Mouse (Mus musculus) heart, adult 2 months (tissue): ENCODE measurements at regions not wholly inside any gene's neighbourhood (a gene's known extent, or its start where the extent isn't known, plus 50 kb on each side); places are given as distances from the start of the nearest gene placed in this dataset.

Source experiments
- DNase-seq, 2 experiments: peaks; one replicate each; pipeline ENCODE4 v3.0.0; 2021
- H3K27ac ChIP-seq: fragments of 200-600 bp; 2 replicates; pipeline ENCODE4 v1.8.1; 2022
- H3K27me3 ChIP-seq: fragments of 200-500 bp; 2 replicates; pipeline ENCODE4 v1.6.1; 2012; ENCODE audit warnings: mild to moderate bottlenecking, low read length, inconsistent platforms, mixed read lengths; ENCODE audit not compliant: control insufficient read depth, insufficient read depth
- H3K36me3 ChIP-seq: fragments of 200-500 bp; 2 replicates; pipeline ENCODE4 v1.6.1; 2012; ENCODE audit warnings: low read length, inconsistent platforms; ENCODE audit not compliant: control insufficient read depth, insufficient read depth
- H3K4me1 ChIP-seq: fragments of 200-500 bp; 2 replicates; pipeline ENCODE4 v1.6.1; 2011; ENCODE audit warnings: low read length; ENCODE audit not compliant: control insufficient read depth, insufficient read depth
- H3K4me3 ChIP-seq: fragments of 200-600 bp; 2 replicates; pipeline ENCODE4 v1.8.1; 2022
- H3K79me2 ChIP-seq: fragments of 200-500 bp; replicated peaks from 2 replicates; pipeline ENCODE4 v1.6.1; 2012; ENCODE audit warnings: mild to moderate bottlenecking, inconsistent platforms, low read length, moderate library complexity, mixed read lengths; ENCODE audit not compliant: control insufficient read depth, insufficient read depth
- H3K9ac ChIP-seq: fragments of 200-500 bp; 2 replicates; pipeline ENCODE4 v1.6.1; 2012; ENCODE audit warnings: low read depth, mild to moderate bottlenecking, control low read depth, inconsistent platforms, low read length, mixed read lengths
- CTCF ChIP-seq: fragments of 200-600 bp; IDR thresholded peaks from 2 replicates; pipeline ENCODE4 v1.8.1; 2022; ENCODE audit warnings: antibody characterized with exemption, mild to moderate bottlenecking, moderate library complexity
- EP300 ChIP-seq: fragments of 200-500 bp; IDR thresholded peaks from 2 replicates; pipeline ENCODE4 v1.6.1; 2011; ENCODE audit warnings: low read depth, low read length, control low read depth; ENCODE audit not compliant: insufficient read depth
- POLR2A ChIP-seq: fragments of 200-500 bp; IDR thresholded peaks from 2 replicates; pipeline ENCODE4 v1.6.1; 2011; ENCODE audit warnings: mild to moderate bottlenecking, low read depth, low read length, control low read depth; ENCODE audit not compliant: insufficient read depth
- WGBS: fragments of 180-500 bp; shearing (Covaris S2); methylation state at CpG from one replicate; pipeline ENCODE4 v1.1.7; 2018; 5-methylcytosine and 5-hydroxymethylcytosine counted together
- intact Hi-C: fragments of 180-260 bp; cut with DNase I; formaldehyde crosslinking; loops from one replicate; pipeline ENCODE4 v1.15.1; 2025

DNA sequence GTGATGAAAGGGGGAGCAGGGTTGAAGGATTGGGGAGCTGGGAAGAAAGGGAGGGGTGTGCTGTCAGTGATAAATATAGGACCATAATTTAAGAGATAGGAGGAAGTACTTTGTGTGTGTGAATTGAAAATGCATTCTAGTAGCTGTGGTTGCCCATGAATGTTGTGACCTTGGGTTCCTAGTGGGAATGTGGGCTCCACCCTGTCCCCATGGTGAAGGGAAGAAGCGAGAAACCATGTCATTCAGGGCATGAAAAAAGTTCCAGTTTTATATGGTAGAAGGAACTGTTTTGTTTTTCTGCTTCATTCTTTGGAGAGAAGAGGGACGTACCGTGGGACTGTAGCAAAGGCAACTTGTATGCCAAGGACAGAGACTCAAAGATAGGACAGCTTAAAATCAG, 553.3 kb downstream of the Tns1 start:
- Histone ChIP-seq H3K27me3 (no peaks in the 10 kb centered on the region), H3K36me3 (no peaks in the 10 kb centered on the region), H3K9ac (no peak overlapping the region), H3K4me1 (no peaks in the 10 kb centered on the region), H3K79me2 (no peaks in the 10 kb centered on the region), H3K27ac (no peak overlapping the region), H3K4me3 (no peak overlapping the region)
- TF ChIP-seq CTCF: no peak
- TF ChIP-seq POLR2A: no peak
- no peak for TF ChIP-seq EP300
- intact Hi-C loops: no loop called here
- DNase-seq: no peak
- 92% methylated on average over 3 of the region's 3 CpGs for WGBS

DNA sequence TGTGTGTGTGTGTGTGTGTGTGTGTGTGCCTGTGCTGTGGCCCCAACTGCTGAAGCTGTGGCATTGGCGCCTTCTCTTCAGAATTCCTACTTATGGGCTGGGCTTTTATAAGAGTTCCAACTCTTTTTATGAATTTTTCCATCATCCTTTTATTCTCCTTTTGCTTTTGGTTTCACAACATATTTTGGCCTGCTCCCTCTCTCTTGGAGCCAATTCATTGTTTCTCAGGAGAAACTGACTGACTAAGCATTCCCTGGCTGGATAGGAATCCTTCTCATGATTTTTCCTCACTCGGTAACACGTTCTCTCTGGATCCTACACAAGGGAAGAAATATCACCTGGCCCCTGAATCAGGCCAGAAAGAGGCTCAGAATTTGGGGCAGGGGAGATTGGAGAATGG, 551.1 kb upstream of the Tnp1 start:
- intact Hi-C loops: no loop called here
- no peak overlapping the region for H3K9ac ChIP-seq
- no peak for TF ChIP-seq POLR2A
- TF ChIP-seq EP300: no peak
- TF ChIP-seq CTCF: no peak
- no peak overlapping the region for H3K27ac ChIP-seq
- no peaks in the 10 kb centered on the region for H3K79me2 ChIP-seq
- no peaks in the 10 kb centered on the region for H3K36me3 ChIP-seq
- no peaks in the 10 kb centered on the region for H3K27me3 ChIP-seq
- DNase-seq: peak in 1 of 2 experiments; percentile 4
- H3K4me1 ChIP-seq: no peaks in the 10 kb centered on the region
- H3K4me3 ChIP-seq: no peak overlapping the region
- WGBS: 64% methylated on average over 3 of the region's 3 CpGs

DNA sequence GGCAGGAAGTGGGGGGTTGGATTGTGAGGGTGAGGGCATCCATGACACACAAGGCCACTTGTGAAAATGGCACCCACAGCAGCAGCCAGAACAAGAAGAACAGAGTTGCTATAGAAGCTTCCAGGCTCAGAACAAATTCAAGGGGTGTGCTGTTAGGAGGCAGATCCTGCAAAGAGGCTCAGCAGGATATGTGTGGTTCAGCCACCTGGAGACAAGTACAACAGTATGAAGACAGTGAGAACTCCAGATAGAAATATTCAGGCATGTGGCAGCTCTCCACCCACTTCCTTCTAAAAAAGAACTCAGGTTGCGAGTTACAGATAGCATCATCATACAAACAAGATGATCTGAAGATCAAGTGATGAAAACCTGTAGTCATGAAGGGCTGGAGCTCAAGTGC, 544.9 kb upstream of the Tnp1 start:
- H3K79me2 ChIP-seq: no peaks in the 10 kb centered on the region
- intact Hi-C loops: no loop called here
- no peak for DNase-seq
- no peaks in the 10 kb centered on the region for H3K36me3 ChIP-seq
- no peak overlapping the region for H3K4me3 ChIP-seq
- H3K4me1 ChIP-seq: no peaks in the 10 kb centered on the region
- no peak overlapping the region for H3K9ac ChIP-seq
- TF ChIP-seq POLR2A (no peak), EP300 (no peak), CTCF (no peak)
- WGBS: 87% methylated on average over 1 of the region's 1 CpGs
- no peaks in the 10 kb centered on the region for H3K27me3 ChIP-seq
- H3K27ac ChIP-seq: no peak overlapping the region

DNA sequence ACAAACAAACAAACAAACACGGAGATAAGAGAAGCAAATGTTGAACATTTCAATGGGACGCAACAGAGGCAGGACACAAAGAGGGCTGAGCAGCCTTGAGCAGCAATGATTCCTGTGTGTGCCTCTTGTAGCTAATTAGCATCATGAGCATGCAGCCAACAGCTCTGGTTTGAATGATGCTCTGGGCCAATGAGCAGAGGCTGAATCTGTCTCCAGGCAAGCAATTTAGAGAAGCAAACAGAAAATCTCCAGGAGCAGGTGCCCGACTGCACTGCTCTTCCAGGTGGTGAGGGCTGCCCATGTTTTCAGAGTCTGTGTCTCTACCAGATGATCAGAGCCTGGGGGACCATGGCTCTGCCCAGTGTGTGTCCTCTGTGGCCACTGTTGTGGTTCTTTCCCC, 532.2 kb upstream of the Tnp1 start:
- Histone ChIP-seq H3K27ac (no peak overlapping the region), H3K27me3 (no peaks in the 10 kb centered on the region), H3K4me1 (no peaks in the 10 kb centered on the region), H3K4me3 (no peak overlapping the region), H3K36me3 (no peaks in the 10 kb centered on the region), H3K9ac (no peak overlapping the region), H3K79me2 (no peaks in the 10 kb centered on the region)
- TF ChIP-seq EP300 (no peak), POLR2A (no peak), CTCF (no peak)
- intact Hi-C loops: no loop called here
- no peak for DNase-seq
- 90% methylated on average over 3 of the region's 3 CpGs for WGBS

DNA sequence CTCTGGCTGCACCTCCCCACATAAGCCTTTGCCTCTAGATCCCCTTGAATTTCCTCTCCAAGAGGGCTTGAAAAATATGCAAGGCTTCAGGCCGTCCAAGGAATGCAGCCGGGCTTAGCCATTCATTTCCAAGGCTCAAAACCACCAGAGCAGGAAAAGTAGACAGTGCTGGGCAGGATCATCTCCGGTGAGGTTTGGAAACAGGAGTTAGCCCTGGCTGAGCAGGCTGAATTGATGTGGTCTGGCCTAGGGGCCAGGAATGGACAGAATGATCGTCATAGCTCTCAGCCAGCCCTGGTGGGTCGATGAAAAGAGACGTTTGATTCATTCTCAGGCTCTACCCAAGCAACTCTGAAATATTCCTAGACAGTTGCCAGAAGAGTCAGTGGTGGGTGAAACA, 529.7 kb upstream of the Tnp1 start:
- intact Hi-C loops: no loop called here
- Histone ChIP-seq H3K79me2 (no peaks in the 10 kb centered on the region), H3K27me3 (no peaks in the 10 kb centered on the region), H3K36me3 (no peaks in the 10 kb centered on the region), H3K27ac (no peak overlapping the region), H3K4me3 (no peak overlapping the region), H3K4me1 (no peaks in the 10 kb centered on the region), H3K9ac (no peak overlapping the region)
- 55% methylated on average over 6 of the region's 6 CpGs for WGBS
- TF ChIP-seq EP300: no peak
- TF ChIP-seq POLR2A: no peak
- TF ChIP-seq CTCF: no peak
- DNase-seq: no peak

DNA sequence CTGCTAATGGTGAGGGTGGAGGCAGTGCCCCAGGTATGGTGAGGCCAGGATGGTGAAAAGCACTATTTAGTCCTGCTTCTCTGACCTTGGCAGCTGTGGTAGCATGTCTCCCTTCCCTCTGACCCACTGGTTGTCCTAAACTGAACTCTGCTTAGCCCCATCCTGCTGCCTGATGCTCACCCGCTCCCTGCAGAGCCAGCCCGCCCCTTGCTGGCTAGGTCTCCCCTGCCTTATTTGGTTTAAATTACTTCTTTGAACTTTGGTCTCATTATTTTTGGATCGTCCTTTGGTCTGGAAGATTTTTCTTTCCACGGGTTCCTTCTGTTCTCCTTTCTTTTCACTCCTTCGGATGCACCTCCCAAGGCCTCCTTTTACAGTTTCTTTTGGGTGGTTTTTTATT, 525.7 kb upstream of the Tnp1 start:
- H3K36me3 ChIP-seq: no peaks in the 10 kb centered on the region
- no peak overlapping the region for H3K27ac ChIP-seq
- WGBS: 66% methylated on average over 5 of the region's 5 CpGs
- TF ChIP-seq EP300 (no peak), POLR2A (no peak), CTCF (no peak)
- H3K79me2 ChIP-seq: no peaks in the 10 kb centered on the region
- intact Hi-C loops: no loop called here
- no peak overlapping the region for H3K4me3 ChIP-seq
- no peak for DNase-seq
- H3K4me1 ChIP-seq: no peaks in the 10 kb centered on the region
- H3K27me3 ChIP-seq: no peaks in the 10 kb centered on the region
- no peak overlapping the region for H3K9ac ChIP-seq
